Mouse (Mus musculus) intestine, embryonic 16.5 days (tissue): ENCODE data around the gene Armcx5. TPM values are rescaled to one million over a fixed set of nuclear protein-coding genes. Genes with fewer than 3 reads are reported as not detected.

ENCODE experiments used
- microRNA counts: library from miRNA; unstranded; fragments of <30 nt; microRNA quantifications from one replicate; lab custom pipeline; 2016
- microRNA-seq: library from miRNA; unstranded; fragments of <30 nt; microRNA quantifications from one replicate; pipeline ENCODE4, GENCODE M21; 2016
- polyA plus RNA-seq: library from polyadenylated mRNA; unstranded; fragments of >200 nt; fragmentation: Nextera tagmentation; extraction: Ambion mirVana; gene quantifications from 2 replicates; pipeline ENCODE4 v1.2.1, GENCODE M21; 2015

The Armcx5 gene
- polyA plus RNA-seq, 1 experiment from 2014 or later = 6.1 TPM

MicroRNAs within 50 kb of the gene (microRNA counts, 519-probe panel; counts per million panel counts)
- microRNA mmu-miR-1970 (lab: Ali Mortazavi, UCI) = 35.7 counts per million

Small RNA genes lying within 50 kb of the gene (microRNA-seq; reads per million reads assigned to microRNA genes)
- not detected for gene Mir1970
- not detected for gene Mir7646

Other genes starting within 250 kb of the Armcx5 start
- gene AV320801, start 248.1 kb upstream of the Armcx5 start, polyA plus RNA-seq = not detected in 2 replicates
- gene Nxf7, start 144.0 kb upstream of the Armcx5 start, polyA plus RNA-seq = 0.43 TPM in 1 of 2 replicates, not detected in the other
- not detected in 2 replicates for gene Prame, start 115.0 kb upstream of the Armcx5 start, polyA plus RNA-seq
- not detected in 2 replicates for gene Tcp11x2, start 48.9 kb upstream of the Armcx5 start, polyA plus RNA-seq
- not detected in 2 replicates for gene Tmsb15a, start 17.5 kb upstream of the Armcx5 start, polyA plus RNA-seq
- 20.9 TPM in 2 replicates for gene Gprasp1, start within 50 bp of the Armcx5 start, polyA plus RNA-seq
- 21.9 and 24.8 TPM in 2 replicates for gene Bhlhb9, start 54.9 kb downstream of the Armcx5 start, polyA plus RNA-seq
- gene Gprasp2, start 96.3 kb downstream of the Armcx5 start, polyA plus RNA-seq = 11.7 and 12.6 TPM in 2 replicates